Mouse (Mus musculus): ENCODE results near the gene Canx. TPM values are rescaled to one million over a fixed set of nuclear protein-coding genes. Genes with fewer than 3 reads are reported as not detected.

The Canx gene
- polyA plus RNA-seq, 1 experiment from 2014 or later = 273 TPM

- no peak overlapping the region for H3K4me2 ChIP-seq (ENCODE audit: low read length)
- H3K4me3 ChIP-seq (replicated peaks; ENCODE audit: low read length) = no peak overlapping the region
- no peak overlapping the region for H3K27ac ChIP-seq (ENCODE audit: low read length)
- H3K36me3 ChIP-seq (ENCODE audit: control insufficient read depth, insufficient read depth) = peaks cover 4% of the 10 kb centered on the region; the same call in 1 of the 2 replicates
- ATAC-seq = no peak
- WGBS = 84% methylated on average over 2 of the region's 2 CpGs
- no peaks in the 10 kb centered on the region for H3K27me3 ChIP-seq (replicated peaks; ENCODE audit: control insufficient read depth, insufficient read depth, low read length)
- H3K4me1 ChIP-seq (replicated peaks; ENCODE audit: control insufficient read depth, insufficient read depth, low read length) = no peaks in the 10 kb centered on the region
- H3K9me3 ChIP-seq (ENCODE audit: control insufficient read depth, low read length) = no peaks in the 10 kb centered on the region
- H3K9ac ChIP-seq (replicated peaks; ENCODE audit: low read depth, low read length) = no peak overlapping the region
Measured at GRCm38 (mm10) chr11:50269163-50269562, 56.3 kb downstream of the Canx start.

GRCm38 (mm10) chr11:50266997-50267396 lies 58.5 kb downstream of the Canx start:
- no peak overlapping the region for H3K4me2 ChIP-seq (ENCODE audit: low read length)
- 91% methylated on average over 3 of the region's 3 CpGs for WGBS
- H3K9me3 ChIP-seq (ENCODE audit: control insufficient read depth, low read length) = no peaks in the 10 kb centered on the region
- peaks cover 14% of the 10 kb centered on the region for H3K36me3 ChIP-seq (ENCODE audit: control insufficient read depth, insufficient read depth)
- no peak overlapping the region for H3K4me3 ChIP-seq (replicated peaks; ENCODE audit: low read length)
- H3K27ac ChIP-seq (ENCODE audit: low read length) = no peak overlapping the region
- no peak overlapping the region for H3K9ac ChIP-seq (replicated peaks; ENCODE audit: low read depth, low read length)
- no peak for ATAC-seq
- H3K4me1 ChIP-seq (replicated peaks; ENCODE audit: control insufficient read depth, insufficient read depth, low read length) = no peaks in the 10 kb centered on the region
- H3K27me3 ChIP-seq (replicated peaks; ENCODE audit: control insufficient read depth, insufficient read depth, low read length) = no peaks in the 10 kb centered on the region

- ATAC-seq = no peak
- WGBS = 89% methylated on average over 8 of the region's 8 CpGs
Measured at GRCm38 (mm10) chr11:50265931-50266330, 59.5 kb downstream of the Canx start.

GRCm38 (mm10) chr11:50263198-50263597 lies 62.3 kb downstream of the Canx start:
- peaks cover 26% of the 10 kb centered on the region for H3K36me3 ChIP-seq (ENCODE audit: control insufficient read depth, insufficient read depth)
- 90% methylated on average over 3 of the region's 3 CpGs for WGBS
- H3K9me3 ChIP-seq (ENCODE audit: control insufficient read depth, low read length) = no peaks in the 10 kb centered on the region
- H3K4me2 ChIP-seq (ENCODE audit: low read length) = no peak overlapping the region
- no peak for ATAC-seq
- H3K4me3 ChIP-seq (replicated peaks; ENCODE audit: low read length) = no peak overlapping the region
- no peak overlapping the region for H3K27ac ChIP-seq (ENCODE audit: low read length)
- no peaks in the 10 kb centered on the region for H3K4me1 ChIP-seq (replicated peaks; ENCODE audit: control insufficient read depth, insufficient read depth, low read length)
- H3K27me3 ChIP-seq (replicated peaks; ENCODE audit: control insufficient read depth, insufficient read depth, low read length) = no peaks in the 10 kb centered on the region
- H3K9ac ChIP-seq (replicated peaks; ENCODE audit: low read depth, low read length) = no peak overlapping the region

More at GRCm38 (mm10) chr11:50265931-50266330, 59.5 kb downstream of the Canx start:
- no peaks in the 10 kb centered on the region for H3K9me3 ChIP-seq (ENCODE audit: control insufficient read depth, low read length)
- H3K27ac ChIP-seq (ENCODE audit: low read length) = no peak overlapping the region
- no peaks in the 10 kb centered on the region for H3K4me1 ChIP-seq (replicated peaks; ENCODE audit: control insufficient read depth, insufficient read depth, low read length)
- H3K36me3 ChIP-seq (ENCODE audit: control insufficient read depth, insufficient read depth) = peaks cover 21% of the 10 kb centered on the region
- H3K9ac ChIP-seq (replicated peaks; ENCODE audit: low read depth, low read length) = no peak overlapping the region
- no peaks in the 10 kb centered on the region for H3K27me3 ChIP-seq (replicated peaks; ENCODE audit: control insufficient read depth, insufficient read depth, low read length)
- H3K4me3 ChIP-seq (replicated peaks; ENCODE audit: low read length) = no peak overlapping the region
- H3K4me2 ChIP-seq (ENCODE audit: low read length) = no peak overlapping the region

- H3K27ac ChIP-seq (ENCODE audit: low read length) = no peak overlapping the region
- WGBS = 95% methylated on average over 4 of the region's 4 CpGs
- no peak overlapping the region for H3K4me3 ChIP-seq (replicated peaks; ENCODE audit: low read length)
- no peaks in the 10 kb centered on the region for H3K27me3 ChIP-seq (replicated peaks; ENCODE audit: control insufficient read depth, insufficient read depth, low read length)
- no peak overlapping the region for H3K4me2 ChIP-seq (ENCODE audit: low read length)
- no peak for ATAC-seq
- no peaks in the 10 kb centered on the region for H3K4me1 ChIP-seq (replicated peaks; ENCODE audit: control insufficient read depth, insufficient read depth, low read length)
- no peaks in the 10 kb centered on the region for H3K9me3 ChIP-seq (ENCODE audit: control insufficient read depth, low read length)
- peaks cover 29% of the 10 kb centered on the region for H3K36me3 ChIP-seq (ENCODE audit: control insufficient read depth, insufficient read depth)
- no peak overlapping the region for H3K9ac ChIP-seq (replicated peaks; ENCODE audit: low read depth, low read length)
Measured at GRCm38 (mm10) chr11:50262020-50262419, 63.5 kb downstream of the Canx start.

GRCm38 (mm10) chr11:50258310-50258709 lies 67.2 kb downstream of the Canx start:
- H3K27me3 ChIP-seq (replicated peaks; ENCODE audit: control insufficient read depth, insufficient read depth, low read length) = no peaks in the 10 kb centered on the region
- H3K9ac ChIP-seq (replicated peaks; ENCODE audit: low read depth, low read length) = no peak overlapping the region
- 81% methylated on average over 7 of the region's 7 CpGs for WGBS
- no peaks in the 10 kb centered on the region for H3K9me3 ChIP-seq (ENCODE audit: control insufficient read depth, low read length)
- H3K4me1 ChIP-seq (replicated peaks; ENCODE audit: control insufficient read depth, insufficient read depth, low read length) = peaks cover 5% of the 10 kb centered on the region; the same call in 1 of the 2 replicates
- peaks cover 27% of the 10 kb centered on the region for H3K36me3 ChIP-seq (ENCODE audit: control insufficient read depth, insufficient read depth)
- no peak overlapping the region for H3K4me3 ChIP-seq (replicated peaks; ENCODE audit: low read length)
- no peak for ATAC-seq
- H3K4me2 ChIP-seq (ENCODE audit: low read length) = no peak overlapping the region
- H3K27ac ChIP-seq (ENCODE audit: low read length) = no peak overlapping the region

- no peak overlapping the region for H3K27ac ChIP-seq (ENCODE audit: low read length)
- H3K4me2 ChIP-seq (ENCODE audit: low read length) = no peak overlapping the region
- H3K4me1 ChIP-seq (replicated peaks; ENCODE audit: control insufficient read depth, insufficient read depth, low read length) = peaks cover 5% of the 10 kb centered on the region; the same call in 1 of the 2 replicates
- H3K36me3 ChIP-seq (ENCODE audit: control insufficient read depth, insufficient read depth) = peaks cover 14% of the 10 kb centered on the region
- no peaks in the 10 kb centered on the region for H3K27me3 ChIP-seq (replicated peaks; ENCODE audit: control insufficient read depth, insufficient read depth, low read length)
- H3K9me3 ChIP-seq (ENCODE audit: control insufficient read depth, low read length) = no peaks in the 10 kb centered on the region
- ATAC-seq = no peak
- H3K9ac ChIP-seq (replicated peaks; ENCODE audit: low read depth, low read length) = no peak overlapping the region
- H3K4me3 ChIP-seq (replicated peaks; ENCODE audit: low read length) = no peak overlapping the region
- 88% methylated on average over 7 of the region's 7 CpGs for WGBS
Measured at GRCm38 (mm10) chr11:50256615-50257014, 68.9 kb downstream of the Canx start.

GRCm38 (mm10) chr11:50254010-50254580 lies 71.4 kb downstream of the Canx start:
- H3K36me3 ChIP-seq (ENCODE audit: control insufficient read depth, insufficient read depth) = peaks cover 6% of the 10 kb centered on the region; the same call in 1 of the 2 replicates
- H3K9ac ChIP-seq (replicated peaks; ENCODE audit: low read depth, low read length) = no peak overlapping the region
- H3K27me3 ChIP-seq (replicated peaks; ENCODE audit: control insufficient read depth, insufficient read depth, low read length) = no peaks in the 10 kb centered on the region
- no peak overlapping the region for H3K4me3 ChIP-seq (replicated peaks; ENCODE audit: low read length)
- WGBS = 67% methylated on average over 12 of the region's 12 CpGs
- peak; percentile 66 for ATAC-seq
- peak overlapping the region; percentile 9 for H3K4me2 ChIP-seq (ENCODE audit: low read length)
- no peaks in the 10 kb centered on the region for H3K9me3 ChIP-seq (ENCODE audit: control insufficient read depth, low read length)
- peak overlapping the region; percentile 19; the same call in 1 of the 2 replicates for H3K27ac ChIP-seq (ENCODE audit: low read length)
- H3K4me1 ChIP-seq (replicated peaks; ENCODE audit: control insufficient read depth, insufficient read depth, low read length) = peaks cover 5% of the 10 kb centered on the region; the same call in 1 of the 2 replicates

- Histone ChIP-seq H3K27me3 (replicated peaks; ENCODE audit: control insufficient read depth, insufficient read depth, low read length) (no peaks in the 10 kb centered on the region), H3K4me2 (ENCODE audit: low read length) (no peak overlapping the region), H3K9me3 (ENCODE audit: control insufficient read depth, low read length) (no peaks in the 10 kb centered on the region), H3K4me1 (replicated peaks; ENCODE audit: control insufficient read depth, insufficient read depth, low read length) (peaks cover 5% of the 10 kb centered on the region; the same call in 1 of the 2 replicates), H3K36me3 (ENCODE audit: control insufficient read depth, insufficient read depth) (peaks cover 6% of the 10 kb centered on the region; the same call in 1 of the 2 replicates), H3K27ac (ENCODE audit: low read length) (no peak overlapping the region), H3K9ac (replicated peaks; ENCODE audit: low read depth, low read length) (no peak overlapping the region), H3K4me3 (replicated peaks; ENCODE audit: low read length) (no peak overlapping the region)
- 69% methylated on average over 1 of the region's 1 CpGs for WGBS
- ATAC-seq = peak; percentile 30; the same call in 1 of the 2 replicates
Measured at GRCm38 (mm10) chr11:50253393-50253792, 72.1 kb downstream of the Canx start.

Data from forebrain, embryonic 16.5 days (tissue).